Mouse (Mus musculus): Measurements from ENCODE around the gene Ipo9. TPM values are rescaled to one million over a fixed set of nuclear protein-coding genes. Genes with fewer than 3 reads are reported as not detected.

Ipo9 gene
- total and polyA plus RNA-seq, 3 experiments, result 27.4 to 56.2 TPM; not detected in 1

- TF ChIP-seq RAD21 (IDR thresholded peaks at IDR 0.05; ENCODE audit: low read depth, low read length) (peak; percentile 3; the same call in 1 of the 2 replicates), CTCF (IDR thresholded peaks at IDR 0.05 in 2 of 3, conservative IDR thresholded peaks at IDR 0.05 in 1 of 3; ENCODE audit: control insufficient read depth in 1 of 3, insufficient read depth in 1 of 3, low read depth in 2 of 3, low read length in 3 of 3, poor library complexity in 1 of 3, severe bottlenecking in 1 of 3) (peak in 1 of 3 experiments; percentile 26; a peak in 2 of 6 replicates), MXI1 (IDR thresholded peaks at IDR 0.05; ENCODE audit: low read depth, low read length) (no peak), SMC3 (IDR thresholded peaks at IDR 0.05; ENCODE audit: low read depth, low read length) (no peak), TCF12 (IDR thresholded peaks at IDR 0.05; ENCODE audit: low read depth, low read length) (no peak)
- no peak for DNase-seq (ENCODE audit: low read depth, low spot score)
- Histone ChIP-seq H3K4me3 (ENCODE audit: control insufficient read depth in 1 of 2, insufficient read depth in 1 of 2, low read depth in 2 of 2, low read length in 2 of 2) (no peak overlapping the region), H3K9me3 (replicated peaks; ENCODE audit: insufficient read depth, low read length) (no peaks in the 10 kb centered on the region), H3K27ac (ENCODE audit: control insufficient read depth, low read depth, low read length) (no peak overlapping the region), H3K79me2 (ENCODE audit: control insufficient read depth, insufficient read depth, low read length, poor library complexity) (no peaks in the 10 kb centered on the region), H3K9ac (ENCODE audit: control insufficient read depth, low read depth, low read length, poor library complexity, severe bottlenecking) (no peak overlapping the region), H3K4me1 (ENCODE audit: control insufficient read depth in 1 of 2, insufficient read depth in 2 of 2, low read length in 2 of 2) (peaks cover 0 to 3% of the 10 kb centered on the region in 2 experiments; a peak in 1 of 4 replicates), H3K27me3 (ENCODE audit: control insufficient read depth in 1 of 2, insufficient read depth in 2 of 2, low read length in 2 of 2) (no peaks in the 10 kb centered on the region), H3K36me3 (ENCODE audit: control insufficient read depth in 1 of 2, insufficient read depth in 2 of 2, low read length in 2 of 2) (peaks cover 7 to 32% of the 10 kb centered on the region in 2 experiments)
Measured at GRCm38 (mm10) chr1:135401452-135402110, 28.7 kb downstream of the Ipo9 start.

GRCm38 (mm10) chr1:135399466-135399865 is 30.8 kb downstream of the Ipo9 start:
- no peaks in the 10 kb centered on the region for H3K9me3 ChIP-seq (replicated peaks; ENCODE audit: insufficient read depth, low read length)
- H3K27me3 ChIP-seq (ENCODE audit: control insufficient read depth in 1 of 2, insufficient read depth in 2 of 2, low read length in 2 of 2), result no peaks in the 10 kb centered on the region
- H3K4me1 ChIP-seq (ENCODE audit: control insufficient read depth in 1 of 2, insufficient read depth in 2 of 2, low read length in 2 of 2), result no peaks in the 10 kb centered on the region
- no peak overlapping the region for H3K9ac ChIP-seq (ENCODE audit: control insufficient read depth, low read depth, low read length, poor library complexity, severe bottlenecking)
- no peaks in the 10 kb centered on the region for H3K79me2 ChIP-seq (ENCODE audit: control insufficient read depth, insufficient read depth, low read length, poor library complexity)
- no peak overlapping the region for H3K27ac ChIP-seq (ENCODE audit: control insufficient read depth, low read depth, low read length)
- no peak for DNase-seq (ENCODE audit: low read depth, low spot score)
- no peak overlapping the region for H3K4me3 ChIP-seq (ENCODE audit: control insufficient read depth in 1 of 2, insufficient read depth in 1 of 2, low read depth in 2 of 2, low read length in 2 of 2)
- TF ChIP-seq SIN3A (IDR thresholded peaks at IDR 0.05; ENCODE audit: low read length), result no peak
- no peak for TF ChIP-seq NRF1 (IDR thresholded peaks at IDR 0.05; ENCODE audit: insufficient read depth, low read depth, low read length, poor library complexity, severe bottlenecking)
- no peak for TF ChIP-seq USF1 (IDR thresholded peaks at IDR 0.05; ENCODE audit: low read depth, low read length)
- TF ChIP-seq BHLHE40 (IDR thresholded peaks at IDR 0.05; ENCODE audit: borderline replicate concordance, low read depth, low read length), result no peak
- no peak for TF ChIP-seq NELFE (IDR thresholded peaks at IDR 0.05; ENCODE audit: low read depth, low read length)
- TF ChIP-seq GABPA (IDR thresholded peaks at IDR 0.05; ENCODE audit: low read depth, low read length), result no peak
- TF ChIP-seq MAX (IDR thresholded peaks at IDR 0.05; ENCODE audit: low read length), result no peak
- TF ChIP-seq SMC3 (IDR thresholded peaks at IDR 0.05; ENCODE audit: low read depth, low read length), result no peak
- no peak for TF ChIP-seq CHD2 (IDR thresholded peaks at IDR 0.05; ENCODE audit: low read length)
- no peak for TF ChIP-seq JUND (IDR thresholded peaks at IDR 0.05; ENCODE audit: low read depth, low read length)
- no peak for TF ChIP-seq POLR2AphosphoS5 (IDR thresholded peaks at IDR 0.05; ENCODE audit: borderline replicate concordance, low read depth, low read length)
- no peak for TF ChIP-seq HCFC1 (IDR thresholded peaks at IDR 0.05; ENCODE audit: low read depth, low read length)
- H3K36me3 ChIP-seq (ENCODE audit: control insufficient read depth in 1 of 2, insufficient read depth in 2 of 2, low read length in 2 of 2), result peaks cover 0 to 39% of the 10 kb centered on the region in 2 experiments; a peak in 3 of 4 replicates
